Mouse (Mus musculus) lung, adult 18-20 months (tissue): ENCODE results near the gene Slc7a8.
A peak's percentile ranks its signal among the peaks of the same experiment; 100 is the strongest.

ENCODE experiments used
- DNase-seq, 2 experiments: peaks; one replicate each; pipeline ENCODE4 v3.0.0; 2022; ENCODE audit warnings: mixed read lengths in 2 of 2

The Slc7a8 gene

GRCm38 (mm10) chr14:54735221-54735620 is 46.5 kb downstream of the Slc7a8 start:
- no peak for DNase-seq

- no peak for DNase-seq
Observed at GRCm38 (mm10) chr14:54734004-54734403, 47.7 kb downstream of the Slc7a8 start.

- no peak for DNase-seq
Observed at GRCm38 (mm10) chr14:54732206-54732605, 49.5 kb downstream of the Slc7a8 start.

GRCm38 (mm10) chr14:54730305-54730704 is 51.4 kb downstream of the Slc7a8 start:
- no peak for DNase-seq

GRCm38 (mm10) chr14:54728823-54729653 is 52.7 kb downstream of the Slc7a8 start:
- DNase-seq = no peak

GRCm38 (mm10) chr14:54727565-54727964 is 54.2 kb downstream of the Slc7a8 start:
- no peak for DNase-seq

- DNase-seq = no peak
Observed at GRCm38 (mm10) chr14:54724049-54724448, 57.7 kb downstream of the Slc7a8 start.

GRCm38 (mm10) chr14:54721711-54722110 is 60.0 kb downstream of the Slc7a8 start:
- DNase-seq = no peak

GRCm38 (mm10) chr14:54720654-54721350 is 60.9 kb downstream of the Slc7a8 start:
- no peak for DNase-seq

- DNase-seq = no peak
Observed at GRCm38 (mm10) chr14:54720041-54720440, 61.7 kb downstream of the Slc7a8 start.

GRCm38 (mm10) chr14:54715402-54715801 is 66.3 kb downstream of the Slc7a8 start:
- no peak for DNase-seq

GRCm38 (mm10) chr14:54714617-54715081 is 67.1 kb downstream of the Slc7a8 start:
- no peak for DNase-seq

- DNase-seq = peak; percentile 62 to 71
Observed at GRCm38 (mm10) chr14:54714121-54714520, 67.6 kb downstream of the Slc7a8 start.

- DNase-seq = peak; percentile 27 to 40
Observed at GRCm38 (mm10) chr14:54712861-54713260, 68.9 kb downstream of the Slc7a8 start.

GRCm38 (mm10) chr14:54712074-54712473 is 69.7 kb downstream of the Slc7a8 start, which contains the start of gene Cebpe:
TSS of gene Cebpe (minus strand) at chr14:54712174.
- no peak for DNase-seq

GRCm38 (mm10) chr14:54709054-54709453 is 72.7 kb downstream of the Slc7a8 start:
- DNase-seq = no peak

- no peak for DNase-seq
Observed at GRCm38 (mm10) chr14:54706589-54707320, 75.0 kb downstream of the Slc7a8 start.

- no peak for DNase-seq
Observed at GRCm38 (mm10) chr14:54705844-54706243, 75.9 kb downstream of the Slc7a8 start.

GRCm38 (mm10) chr14:54703207-54703606 is 78.5 kb downstream of the Slc7a8 start:
- DNase-seq = no peak

GRCm38 (mm10) chr14:54701298-54701697 is 80.4 kb downstream of the Slc7a8 start:
- peak; percentile 76 to 85 for DNase-seq

GRCm38 (mm10) chr14:54699586-54699985 is 82.2 kb downstream of the Slc7a8 start:
- DNase-seq = no peak

- no peak for DNase-seq
Observed at GRCm38 (mm10) chr14:54698733-54699132, 83.0 kb downstream of the Slc7a8 start, which contains the start of gene Gm29776. TSS of gene Gm29776 (minus strand) at chr14:54698833.

- DNase-seq = no peak
Observed at GRCm38 (mm10) chr14:54696752-54697151, 85.0 kb downstream of the Slc7a8 start.
